Mouse (Mus musculus) common myeloid progenitor, adult 5-6 weeks (primary cell): ENCODE measurements around the gene Fam171b. TPM values are rescaled to one million over a fixed set of nuclear protein-coding genes. Genes with fewer than 3 reads are reported as not detected.

ENCODE experiments used
- ATAC-seq: replicated peaks from 2 replicates; pipeline ENCODE4 v1.8.0; 2016; ENCODE audit warnings: low read depth, mild to moderate bottlenecking, moderate TSS enrichment, inconsistent platforms; ENCODE audit not compliant: poor library complexity, severe bottlenecking
- total RNA-seq: library from RNA; stranded (forward); fragments of 200-1000, 187-1606 nt; gene quantifications from 2 replicates; pipeline ENCODE4 v1.2.3, GENCODE M21; 2017

Fam171b gene
- total RNA-seq, result not detected in 2 replicates

- ATAC-seq, result peak; percentile 91
Observed at GRCm38 (mm10) chr2:83812483-83813272, at the start of gene Fam171b. Gene Fam171b (plus strand): TSS chr2:83812636.

- no peak for ATAC-seq
Observed at GRCm38 (mm10) chr2:83766058-83766457, 46.4 kb upstream of the Fam171b start.

- peak; percentile 82 for ATAC-seq
Observed at GRCm38 (mm10) chr2:83766878-83767277, 45.6 kb upstream of the Fam171b start.

- ATAC-seq, result no peak
Observed at GRCm38 (mm10) chr2:83768311-83769047, 44.0 kb upstream of the Fam171b start.

- ATAC-seq, result peak; percentile 88
Observed at GRCm38 (mm10) chr2:83771155-83771812, 41.2 kb upstream of the Fam171b start.

- no peak for ATAC-seq
Observed at GRCm38 (mm10) chr2:83791330-83792073, 20.9 kb upstream of the Fam171b start.

- ATAC-seq, result no peak
Observed at GRCm38 (mm10) chr2:83792102-83792501, 20.3 kb upstream of the Fam171b start.

GRCm38 (mm10) chr2:83795766-83796165, 16.7 kb upstream of the Fam171b start:
- ATAC-seq, result no peak

GRCm38 (mm10) chr2:83797902-83798497, 14.4 kb upstream of the Fam171b start:
- ATAC-seq, result no peak

GRCm38 (mm10) chr2:83813273-83813892, 947 bp downstream of the Fam171b start:
- no peak for ATAC-seq

GRCm38 (mm10) chr2:83814009-83814408, 1.6 kb downstream of the Fam171b start:
- ATAC-seq, result no peak

- ATAC-seq, result no peak
Observed at GRCm38 (mm10) chr2:83816147-83816546, 3.7 kb downstream of the Fam171b start.

- ATAC-seq, result no peak
Observed at GRCm38 (mm10) chr2:83825161-83825560, 12.7 kb downstream of the Fam171b start.

- ATAC-seq, result no peak
Observed at GRCm38 (mm10) chr2:83828895-83829539, 16.6 kb downstream of the Fam171b start.

GRCm38 (mm10) chr2:83832903-83833302, 20.5 kb downstream of the Fam171b start:
- no peak for ATAC-seq

- no peak for ATAC-seq
Observed at GRCm38 (mm10) chr2:83835313-83836070, 23.1 kb downstream of the Fam171b start.

- ATAC-seq, result no peak
Observed at GRCm38 (mm10) chr2:83848495-83848894, 36.1 kb downstream of the Fam171b start.

- no peak for ATAC-seq
Observed at GRCm38 (mm10) chr2:83853423-83853822, 41.0 kb downstream of the Fam171b start.
